Mouse (Mus musculus): Measurements from ENCODE around the gene Hist1h2ah. TPM values are rescaled to one million over a fixed set of nuclear protein-coding genes. Genes with fewer than 3 reads are reported as not detected.

Gene Hist1h2ah
- polyA plus RNA-seq, 1 experiment from 2014 or later = not detected

DNA sequence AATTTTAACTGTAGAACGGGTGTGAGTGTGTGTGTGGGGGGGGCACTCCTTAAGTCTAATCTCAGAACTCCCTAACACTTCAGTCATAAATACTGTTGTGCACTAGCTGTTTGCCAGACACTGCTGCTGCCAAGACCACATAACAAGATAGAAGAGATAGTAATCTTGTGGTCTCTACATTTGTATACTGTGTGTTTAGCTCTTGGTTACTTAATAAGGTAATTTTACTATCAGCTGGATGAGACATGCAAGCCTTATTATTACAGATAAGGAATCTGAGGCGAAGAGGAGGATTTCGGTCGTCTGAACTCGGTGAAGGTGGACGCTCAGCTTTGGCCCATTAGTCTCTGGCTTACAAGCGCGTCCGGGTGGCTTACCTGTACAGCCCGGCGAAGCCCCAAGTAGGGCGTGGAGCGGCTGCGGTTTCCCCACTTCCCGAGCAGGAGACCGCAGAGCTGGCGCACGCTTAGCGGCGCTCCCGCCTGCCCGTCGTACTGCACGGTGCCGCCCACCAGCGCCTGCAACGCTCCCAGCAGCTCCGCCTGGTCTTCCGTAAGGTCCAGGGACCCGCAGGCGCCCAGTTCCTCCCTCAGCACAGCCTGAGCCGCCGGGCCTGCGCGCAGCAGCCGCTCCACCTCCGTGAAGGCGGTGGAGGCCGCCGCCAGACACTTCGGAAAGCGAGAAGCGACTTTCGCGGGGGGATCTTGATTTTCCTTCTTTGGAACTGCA lies 29.6 kb downstream of the Hist1h2ah start:
- peak overlapping the region; percentile 52 for H3K9ac ChIP-seq (ENCODE audit: low read depth, low read length)
- no peaks in the 10 kb centered on the region; the same call in 1 of the 2 replicates for H3K9me3 ChIP-seq (ENCODE audit: control insufficient read depth, low read length)
- H3K27ac ChIP-seq (ENCODE audit: low read depth, low read length) = no peak overlapping the region
- under 1% methylated on average over 41 of the region's 45 CpGs for WGBS
- no peaks in the 10 kb centered on the region for H3K36me3 ChIP-seq (ENCODE audit: control insufficient read depth, insufficient read depth, low read length)
- peak; percentile 67 for ATAC-seq
- peaks cover 91% of the 10 kb centered on the region for H3K27me3 ChIP-seq (replicated peaks; ENCODE audit: control insufficient read depth, insufficient read depth, low read length)
- peak overlapping the region; percentile 94 for H3K4me2 ChIP-seq (ENCODE audit: low read length)
- H3K4me3 ChIP-seq (ENCODE audit: low read length) = peak overlapping the region; percentile 51
- peaks cover 14% of the 10 kb centered on the region for H3K4me1 ChIP-seq (ENCODE audit: control insufficient read depth, insufficient read depth, low read depth, low read length)

DNA sequence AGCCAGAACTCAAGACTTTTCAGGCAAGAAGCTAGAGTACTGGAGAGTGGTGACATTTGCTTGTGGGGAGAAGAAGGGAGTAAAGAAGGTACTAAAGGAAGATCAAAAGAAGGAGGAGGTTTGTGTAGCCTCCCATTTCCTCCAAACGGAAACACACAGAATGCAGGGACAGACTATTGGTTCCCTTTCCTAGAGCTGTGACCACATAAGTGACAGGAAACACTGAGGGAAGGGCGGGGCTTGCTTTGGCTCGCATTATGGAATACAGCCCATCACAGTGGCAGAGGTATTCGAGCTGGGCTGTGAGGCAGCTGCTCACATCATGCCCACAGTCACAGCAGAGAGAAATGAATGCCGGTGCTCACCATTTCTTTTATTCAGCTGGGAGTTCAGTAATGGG lies 33.5 kb downstream of the Hist1h2ah start:
- Histone ChIP-seq H3K9me3 (ENCODE audit: control insufficient read depth, low read length) (no peaks in the 10 kb centered on the region), H3K4me1 (ENCODE audit: control insufficient read depth, insufficient read depth, low read depth, low read length) (peaks cover 14% of the 10 kb centered on the region), H3K9ac (ENCODE audit: low read depth, low read length) (no peak overlapping the region), H3K36me3 (ENCODE audit: control insufficient read depth, insufficient read depth, low read length) (no peaks in the 10 kb centered on the region), H3K4me2 (ENCODE audit: low read length) (no peak overlapping the region), H3K4me3 (ENCODE audit: low read length) (no peak overlapping the region), H3K27ac (ENCODE audit: low read depth, low read length) (no peak overlapping the region), H3K27me3 (replicated peaks; ENCODE audit: control insufficient read depth, insufficient read depth, low read length) (peaks cover 87% of the 10 kb centered on the region)
- ATAC-seq = no peak
- WGBS = 32% methylated on average over 5 of the region's 5 CpGs

DNA sequence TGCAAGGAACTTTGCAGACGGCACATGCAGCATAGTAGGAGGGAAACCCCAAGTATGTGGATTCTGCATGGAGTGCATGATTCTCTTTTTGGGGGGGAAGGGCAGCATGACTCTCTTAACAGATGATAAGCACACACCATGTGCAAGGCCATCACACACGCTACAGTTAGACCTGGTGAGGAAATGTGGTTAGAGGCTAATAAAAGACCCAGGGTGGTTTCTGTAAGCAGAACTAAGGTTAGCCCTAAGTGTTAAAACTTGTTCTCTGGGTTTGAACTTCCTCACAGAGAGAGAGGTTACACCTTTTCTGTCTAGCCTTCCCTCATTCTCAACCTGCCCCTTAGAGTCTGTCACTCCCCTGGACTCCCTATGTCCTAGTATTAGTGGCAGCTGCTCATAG lies 34.0 kb downstream of the Hist1h2ah start:
- no peaks in the 10 kb centered on the region for H3K36me3 ChIP-seq (ENCODE audit: control insufficient read depth, insufficient read depth, low read length)
- no peak overlapping the region for H3K4me2 ChIP-seq (ENCODE audit: low read length)
- 54% methylated on average over 2 of the region's 2 CpGs for WGBS
- peaks cover 9% of the 10 kb centered on the region for H3K4me1 ChIP-seq (ENCODE audit: control insufficient read depth, insufficient read depth, low read depth, low read length)
- no peak overlapping the region for H3K27ac ChIP-seq (ENCODE audit: low read depth, low read length)
- ATAC-seq = no peak
- H3K9ac ChIP-seq (ENCODE audit: low read depth, low read length) = no peak overlapping the region
- peaks cover 83% of the 10 kb centered on the region for H3K27me3 ChIP-seq (replicated peaks; ENCODE audit: control insufficient read depth, insufficient read depth, low read length)
- H3K4me3 ChIP-seq (ENCODE audit: low read length) = no peak overlapping the region
- no peaks in the 10 kb centered on the region for H3K9me3 ChIP-seq (ENCODE audit: control insufficient read depth, low read length)

DNA sequence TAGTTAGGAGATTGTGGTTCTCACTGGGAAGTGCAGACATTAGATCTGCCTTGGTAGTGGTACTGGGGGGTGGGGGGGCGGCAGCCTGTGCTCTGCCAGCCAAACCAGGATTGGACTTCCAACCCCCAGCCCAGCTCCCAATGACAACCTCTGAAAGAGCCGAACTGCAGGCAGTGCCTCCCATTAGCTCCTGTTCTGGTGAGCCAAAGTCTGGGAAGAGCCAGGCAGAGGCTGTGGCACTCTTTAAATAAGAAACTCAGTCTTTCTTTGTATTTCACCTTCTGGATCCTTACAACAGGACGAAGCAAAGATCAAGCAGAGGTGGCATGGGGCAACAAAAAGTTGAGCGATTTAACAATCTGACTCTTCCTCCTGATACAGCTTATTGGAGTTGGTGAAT lies 36.2 kb downstream of the Hist1h2ah start:
- H3K4me3 ChIP-seq (ENCODE audit: low read length) = no peak overlapping the region
- 34% methylated on average over 4 of the region's 4 CpGs for WGBS
- no peak for ATAC-seq
- no peaks in the 10 kb centered on the region for H3K36me3 ChIP-seq (ENCODE audit: control insufficient read depth, insufficient read depth, low read length)
- H3K27ac ChIP-seq (ENCODE audit: low read depth, low read length) = no peak overlapping the region
- no peaks in the 10 kb centered on the region for H3K4me1 ChIP-seq (ENCODE audit: control insufficient read depth, insufficient read depth, low read depth, low read length)
- H3K9ac ChIP-seq (ENCODE audit: low read depth, low read length) = no peak overlapping the region
- H3K9me3 ChIP-seq (ENCODE audit: control insufficient read depth, low read length) = peaks cover 3% of the 10 kb centered on the region; the same call in 1 of the 2 replicates
- peaks cover 82% of the 10 kb centered on the region for H3K27me3 ChIP-seq (replicated peaks; ENCODE audit: control insufficient read depth, insufficient read depth, low read length)
- no peak overlapping the region for H3K4me2 ChIP-seq (ENCODE audit: low read length)

DNA sequence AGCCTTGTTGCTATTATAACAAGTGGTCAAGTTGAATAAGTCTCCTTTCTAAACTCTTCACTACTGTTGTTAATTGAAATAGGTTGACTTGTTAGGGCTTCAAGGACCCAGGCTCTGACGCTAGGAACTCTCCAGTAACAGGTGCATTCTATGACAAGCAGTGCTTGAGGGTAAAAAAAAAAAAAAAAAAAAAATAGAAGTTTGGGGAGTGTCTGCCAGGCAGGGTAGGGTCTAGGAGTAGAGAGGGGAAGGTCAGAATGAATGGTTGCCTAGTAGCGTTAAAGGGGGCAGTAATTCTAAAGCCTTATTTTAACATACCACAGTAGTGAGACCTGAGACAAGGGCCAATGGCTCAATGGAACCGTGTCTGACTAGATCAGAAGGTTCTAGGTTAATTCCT lies 37.0 kb downstream of the Hist1h2ah start:
- H3K4me2 ChIP-seq (ENCODE audit: low read length) = no peak overlapping the region
- H3K9me3 ChIP-seq (ENCODE audit: control insufficient read depth, low read length) = peaks cover 3% of the 10 kb centered on the region; the same call in 1 of the 2 replicates
- H3K27ac ChIP-seq (ENCODE audit: low read depth, low read length) = no peak overlapping the region
- H3K9ac ChIP-seq (ENCODE audit: low read depth, low read length) = no peak overlapping the region
- no peak overlapping the region for H3K4me3 ChIP-seq (ENCODE audit: low read length)
- no peaks in the 10 kb centered on the region for H3K36me3 ChIP-seq (ENCODE audit: control insufficient read depth, insufficient read depth, low read length)
- 25% methylated on average over 3 of the region's 3 CpGs for WGBS
- peaks cover 78% of the 10 kb centered on the region for H3K27me3 ChIP-seq (replicated peaks; ENCODE audit: control insufficient read depth, insufficient read depth, low read length)
- no peaks in the 10 kb centered on the region for H3K4me1 ChIP-seq (ENCODE audit: control insufficient read depth, insufficient read depth, low read depth, low read length)
- no peak for ATAC-seq

DNA sequence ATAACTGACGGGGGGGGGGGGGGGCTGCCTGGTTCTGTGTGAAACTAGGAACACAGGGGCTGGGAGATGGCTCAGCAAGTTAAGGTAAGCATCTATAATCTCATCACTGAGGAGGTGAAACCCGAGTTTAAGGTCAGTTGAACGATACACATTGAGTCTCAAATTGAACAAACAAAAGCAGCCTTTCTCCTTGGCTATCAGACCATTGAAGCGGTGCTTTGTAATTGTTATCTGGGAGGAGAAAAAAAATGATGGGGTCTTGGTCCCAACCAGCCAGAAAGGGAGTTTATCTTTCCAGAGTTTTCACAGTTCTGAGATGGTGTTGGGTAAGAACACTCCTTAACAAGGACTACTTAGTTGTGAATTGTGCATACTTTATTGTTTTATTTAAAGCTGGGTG lies 37.5 kb downstream of the Hist1h2ah start:
- Histone ChIP-seq H3K9me3 (ENCODE audit: control insufficient read depth, low read length) (peaks cover 3% of the 10 kb centered on the region; the same call in 1 of the 2 replicates), H3K4me3 (ENCODE audit: low read length) (no peak overlapping the region), H3K9ac (ENCODE audit: low read depth, low read length) (no peak overlapping the region), H3K36me3 (ENCODE audit: control insufficient read depth, insufficient read depth, low read length) (no peaks in the 10 kb centered on the region), H3K4me1 (ENCODE audit: control insufficient read depth, insufficient read depth, low read depth, low read length) (no peaks in the 10 kb centered on the region), H3K27me3 (replicated peaks; ENCODE audit: control insufficient read depth, insufficient read depth, low read length) (peaks cover 75% of the 10 kb centered on the region), H3K27ac (ENCODE audit: low read depth, low read length) (no peak overlapping the region), H3K4me2 (ENCODE audit: low read length) (no peak overlapping the region)
- ATAC-seq = no peak
- 10% methylated on average over 4 of the region's 4 CpGs for WGBS

DNA sequence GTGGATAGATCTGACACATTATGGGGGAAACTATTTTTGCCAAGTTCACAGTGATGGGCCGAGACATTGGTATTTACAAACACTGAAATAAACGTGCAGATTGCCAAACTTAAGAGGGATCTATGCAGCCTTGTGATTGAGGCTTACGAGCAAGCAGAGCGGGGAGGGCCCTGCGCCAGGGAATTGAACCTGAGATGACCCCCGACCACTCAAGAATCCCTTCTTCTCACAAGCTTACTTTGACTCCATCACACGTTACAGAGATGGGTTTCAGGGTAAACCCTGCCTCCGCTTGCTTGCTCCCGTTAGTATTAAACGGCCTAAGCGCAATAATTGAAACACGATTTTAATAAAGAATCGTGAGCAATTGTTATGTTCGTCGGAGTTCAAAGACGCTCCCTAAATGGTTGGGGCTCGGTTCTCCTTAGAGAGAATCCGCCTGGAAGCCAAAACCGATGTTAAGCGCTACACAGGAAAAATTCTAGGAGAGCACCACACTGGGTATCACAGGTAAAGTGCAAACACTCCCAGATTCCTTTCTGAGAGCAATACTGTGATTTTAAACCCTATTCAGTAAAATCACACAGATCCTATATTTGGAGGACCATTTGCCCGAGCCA lies 38.1 kb downstream of the Hist1h2ah start:
- Histone ChIP-seq H3K9ac (ENCODE audit: low read depth, low read length) (no peak overlapping the region), H3K27ac (ENCODE audit: low read depth, low read length) (no peak overlapping the region), H3K9me3 (ENCODE audit: control insufficient read depth, low read length) (peaks cover 3% of the 10 kb centered on the region; the same call in 1 of the 2 replicates), H3K4me3 (ENCODE audit: low read length) (peak overlapping the region; percentile 5; the same call in 1 of the 2 replicates), H3K27me3 (replicated peaks; ENCODE audit: control insufficient read depth, insufficient read depth, low read length) (peaks cover 70% of the 10 kb centered on the region), H3K36me3 (ENCODE audit: control insufficient read depth, insufficient read depth, low read length) (no peaks in the 10 kb centered on the region), H3K4me1 (ENCODE audit: control insufficient read depth, insufficient read depth, low read depth, low read length) (no peaks in the 10 kb centered on the region), H3K4me2 (ENCODE audit: low read length) (peak overlapping the region; percentile 27)
- ATAC-seq = no peak
- 2% methylated on average over 21 of the region's 21 CpGs for WGBS

DNA sequence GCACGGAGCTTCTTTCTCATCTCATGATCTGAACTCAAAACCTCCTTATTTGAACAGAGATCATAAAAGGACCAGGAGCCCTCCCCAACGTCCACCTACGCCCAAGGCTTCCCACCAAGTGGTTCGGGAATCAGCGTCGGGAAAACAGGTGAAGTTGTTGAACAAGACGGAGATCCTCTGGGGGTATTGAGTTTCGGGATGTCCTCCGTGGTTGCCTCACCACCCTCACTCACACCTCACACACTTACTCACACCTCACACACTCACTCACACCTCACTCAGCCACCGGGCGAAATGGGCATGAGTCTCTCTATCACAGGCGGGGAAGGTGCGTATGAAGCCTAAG lies 38.6 kb downstream of the Hist1h2ah start:
- Histone ChIP-seq H3K27me3 (replicated peaks; ENCODE audit: control insufficient read depth, insufficient read depth, low read length) (peaks cover 65% of the 10 kb centered on the region), H3K36me3 (ENCODE audit: control insufficient read depth, insufficient read depth, low read length) (no peaks in the 10 kb centered on the region), H3K4me3 (ENCODE audit: low read length) (peak overlapping the region; percentile 4; the same call in 1 of the 2 replicates), H3K9ac (ENCODE audit: low read depth, low read length) (no peak overlapping the region), H3K4me1 (ENCODE audit: control insufficient read depth, insufficient read depth, low read depth, low read length) (no peaks in the 10 kb centered on the region), H3K4me2 (ENCODE audit: low read length) (peak overlapping the region; percentile 27), H3K27ac (ENCODE audit: low read depth, low read length) (no peak overlapping the region), H3K9me3 (ENCODE audit: control insufficient read depth, low read length) (peaks cover 3% of the 10 kb centered on the region; the same call in 1 of the 2 replicates)
- ATAC-seq = no peak
- under 1% methylated on average over 13 of the region's 13 CpGs for WGBS

DNA sequence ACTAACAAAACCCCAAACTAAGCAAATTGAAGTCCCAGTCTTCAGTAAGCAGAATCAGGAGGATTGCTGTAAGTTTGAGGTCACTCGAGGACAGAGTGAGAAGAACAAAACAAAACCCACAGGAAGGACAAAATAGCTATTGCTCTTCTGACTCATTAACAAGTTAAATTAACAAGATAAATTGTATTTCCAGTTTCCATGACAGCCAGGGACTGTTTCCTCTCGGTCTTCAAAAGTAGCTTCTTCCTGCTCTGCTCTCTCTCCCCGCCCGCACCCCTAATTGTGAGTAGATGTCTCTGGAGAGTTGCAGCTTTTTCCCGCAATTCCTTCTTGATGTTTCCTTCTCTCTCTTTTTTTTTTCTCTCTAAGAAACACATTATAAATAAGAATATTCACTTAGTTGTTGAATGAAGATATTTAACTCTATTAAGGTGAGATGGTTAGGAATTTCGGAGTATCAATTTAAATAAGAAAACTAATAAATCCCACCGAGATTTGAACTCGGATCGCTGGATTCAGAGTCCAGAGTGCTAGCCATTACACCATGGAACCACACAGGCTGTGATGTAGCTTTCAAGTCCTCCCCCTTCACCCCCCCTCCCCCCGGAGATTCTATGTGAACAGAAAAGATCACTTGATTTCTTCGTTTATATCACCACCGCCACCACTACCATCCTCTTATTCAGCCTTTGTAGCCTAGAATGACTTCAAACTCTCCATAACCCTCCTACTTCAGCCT lies 39.1 kb downstream of the Hist1h2ah start:
- no peak for ATAC-seq
- Histone ChIP-seq H3K4me3 (ENCODE audit: low read length) (peak overlapping the region; percentile 4), H3K27ac (ENCODE audit: low read depth, low read length) (no peak overlapping the region), H3K36me3 (ENCODE audit: control insufficient read depth, insufficient read depth, low read length) (no peaks in the 10 kb centered on the region), H3K9ac (ENCODE audit: low read depth, low read length) (no peak overlapping the region), H3K27me3 (replicated peaks; ENCODE audit: control insufficient read depth, insufficient read depth, low read length) (peaks cover 60% of the 10 kb centered on the region), H3K4me2 (ENCODE audit: low read length) (peak overlapping the region; percentile 48), H3K9me3 (ENCODE audit: control insufficient read depth, low read length) (peaks cover 5% of the 10 kb centered on the region), H3K4me1 (ENCODE audit: control insufficient read depth, insufficient read depth, low read depth, low read length) (no peaks in the 10 kb centered on the region)
- under 1% methylated on average over 12 of the region's 12 CpGs for WGBS

Measured in hindbrain, embryonic 16.5 days (tissue).